In genomic region chr13:112997369-112997768, GRCm38 (mm10) we compare ENCODE assay signal across 39 mouse cellular contexts. TPM values are rescaled to one million over a fixed set of nuclear protein-coding genes. Genes with fewer than 3 reads are reported as not detected.
"Had no signal": no experiment of that assay in that cellular context is flagged by ENCODE, and none has a peak within 500 bp of the region (broad histone marks: within the 10 kb centered on the region; RNA-seq: fewer than 3 reads in every experiment).

No protein-coding gene starts in this region.

- H3K27ac ChIP-seq: heart, embryonic 13.5 days; heart, embryonic 15.5 days; hindbrain, embryonic 10.5 days; hindbrain, embryonic 12.5 days; hindbrain, embryonic 13.5 days; hindbrain, embryonic 14.5 days; hindbrain, embryonic 15.5 days; hindbrain, postnatal 0 days; intestine, embryonic 15.5 days; kidney, embryonic 15.5 days; kidney, postnatal 0 days; layer of hippocampus, adult 2 months; left cerebral cortex, adult 2 months had no signal

- H3K9me3 ChIP-seq: heart, embryonic 12.5 days; heart, embryonic 13.5 days; heart, embryonic 15.5 days; hindbrain, embryonic 10.5 days; hindbrain, embryonic 12.5 days; hindbrain, embryonic 13.5 days; hindbrain, embryonic 15.5 days; intestine, embryonic 15.5 days; kidney, embryonic 15.5 days had no signal

- H3K36me3 ChIP-seq: heart, embryonic 12.5 days; heart, embryonic 13.5 days; heart, embryonic 15.5 days; hindbrain, embryonic 10.5 days; hindbrain, embryonic 12.5 days; hindbrain, embryonic 13.5 days; hindbrain, embryonic 15.5 days; intestine, embryonic 15.5 days; kidney, embryonic 15.5 days had no signal

- DNase-seq: heart, postnatal 10 days; heart, postnatal 14 days; heart, postnatal 36 days; heart, postnatal 4 days; kidney, adult 11 months; kidney, adult 18-20 months; kidney, adult 2 months; kidney, adult 8-10 months; kidney, adult 9 months; kidney, postnatal 10 days; kidney, postnatal 14 days; kidney, postnatal 25 days; kidney, postnatal 36 days; kidney, postnatal 4 days; layer of hippocampus, adult 9-11 months; layer of hippocampus, postnatal 36 days had no signal

- H3K4me3 ChIP-seq: heart, embryonic 12.5 days; heart, embryonic 13.5 days; heart, embryonic 15.5 days; hindbrain, embryonic 10.5 days; hindbrain, embryonic 12.5 days; intestine, embryonic 15.5 days; kidney, embryonic 15.5 days; layer of hippocampus, adult 2 months had no signal

RNA-seq across cellular contexts. Expression of gene Mcidas, which starts 3.7 kb away (rescaled TPM):
- polyA plus RNA-seq: heart, embryonic 12.5 days; heart, embryonic 13.5 days; heart, embryonic 14.5 days; heart, postnatal 0 days; inflammation-experienced regulatory T-cells, adult 6 months; intestine, embryonic 14.5 days; intestine, postnatal 0 days; kidney, adult 2 months; kidney, embryonic 14.5 days; kidney, embryonic 15.5 days; kidney, postnatal 0 days; large intestine, adult 2 months had no signal

RNA-seq across cellular contexts. Expression of gene Ccno, which starts 9.8 kb away (rescaled TPM):
- polyA plus RNA-seq: inflammation-experienced regulatory T-cells, adult 6 months had no signal

RNA-seq across cellular contexts. Expression of gene Cdc20b, which starts 37.5 kb away (rescaled TPM):
- polyA plus RNA-seq: heart, embryonic 12.5 days; heart, embryonic 13.5 days; heart, embryonic 14.5 days; heart, postnatal 0 days; inflammation-experienced regulatory T-cells, adult 6 months; intestine, embryonic 14.5 days; intestine, embryonic 15.5 days; intestine, embryonic 16.5 days; intestine, postnatal 0 days; kidney, adult 2 months; kidney, embryonic 14.5 days; kidney, embryonic 15.5 days; kidney, embryonic 16.5 days; kidney, postnatal 0 days had no signal

RNA-seq across cellular contexts. Expression of gene Gpx8, which starts 48.8 kb away (rescaled TPM):
- polyA plus RNA-seq: inflammation-experienced regulatory T-cells, adult 6 months had no signal
